Mouse (Mus musculus) CH12.LX (cell line): ENCODE measurements around the gene Lamp1.

Source experiments
- CTCF ChIP-seq, 2 experiments: IDR thresholded peaks in 1 of 2; conservative IDR thresholded peaks in 1 of 2; 2 replicates each; pipeline ENCODE4 v1.5.1; 2011 to 2012; ENCODE audit warnings: low read depth in 2 of 2, low read length in 2 of 2, improper control_type of control experiment in 1 of 2, inconsistent platforms in 1 of 2, mild to moderate bottlenecking in 1 of 2, moderate library complexity in 1 of 2
- ELF1 ChIP-seq: IDR thresholded peaks from 2 replicates; pipeline ENCODE4 v1.6.1; 2014; ENCODE audit warnings: low read depth, mild to moderate bottlenecking, inconsistent platforms, low read length, improper control_type of control experiment
- EP300 ChIP-seq: IDR thresholded peaks from 2 replicates; pipeline ENCODE4 v1.6.1; 2011; ENCODE audit warnings: low read length, improper control_type of control experiment
- KAT2A ChIP-seq: IDR thresholded peaks from 2 replicates; pipeline ENCODE4 v1.6.1; 2012; ENCODE audit warnings: low read length, improper control_type of control experiment, inconsistent platforms; ENCODE audit not compliant: insufficient replicate concordance
- MXI1 ChIP-seq: IDR thresholded peaks from 2 replicates; pipeline ENCODE4 v1.6.1; 2011; ENCODE audit warnings: mild to moderate bottlenecking, low read depth, low read length, improper control_type of control experiment
- MYC ChIP-seq: IDR thresholded peaks from 2 replicates; pipeline ENCODE4 v1.6.1; 2011; ENCODE audit warnings: low read depth, mild to moderate bottlenecking, improper control_type of control experiment, low read length
- POLR2A ChIP-seq: IDR thresholded peaks from 2 replicates; pipeline ENCODE4 v1.6.1; 2011; ENCODE audit warnings: low read depth, mild to moderate bottlenecking, improper control_type of control experiment, low read length
- POLR2AphosphoS2 ChIP-seq: IDR thresholded peaks from 2 replicates; pipeline ENCODE4 v1.6.1; 2011; ENCODE audit warnings: low read depth, low read length, improper control_type of control experiment
- SMC3 ChIP-seq: IDR thresholded peaks from 2 replicates; pipeline ENCODE4 v1.6.1; 2011; ENCODE audit warnings: low read depth, low read length, improper control_type of control experiment
- TCF12 ChIP-seq: IDR thresholded peaks from 2 replicates; pipeline ENCODE4 v1.6.1; 2014; ENCODE audit warnings: low read depth, mild to moderate bottlenecking, inconsistent platforms, low read length, improper control_type of control experiment
- USF2 ChIP-seq: conservative IDR thresholded peaks from 2 replicates; pipeline ENCODE4 v1.6.1; 2011; ENCODE audit warnings: low read depth, low read length, improper control_type of control experiment
- ZMIZ1 ChIP-seq: IDR thresholded peaks from 2 replicates; pipeline ENCODE4 v1.6.1; 2012; ENCODE audit warnings: low read depth, mild to moderate bottlenecking, inconsistent platforms, low read length, improper control_type of control experiment

- TF ChIP-seq CTCF (conservative IDR thresholded peaks at IDR 0.05 in 1 of 2, IDR thresholded peaks at IDR 0.05 in 1 of 2; ENCODE audit: low read depth in 2 of 2, low read length in 2 of 2) (no peak), POLR2A (no peak), POLR2AphosphoS2 (no peak), KAT2A (no peak), USF2 (no peak), SMC3 (no peak), EP300 (no peak), MXI1 (no peak), ZMIZ1 (no peak), ELF1 (no peak), MYC (no peak), TCF12 (no peak)
Measured at GRCm38 (mm10) chr8:13122887-13123421, 36.0 kb upstream of the Lamp1 start.
